Mouse (Mus musculus): ENCODE results near the gene Gnb5. TPM values are rescaled to one million over a fixed set of nuclear protein-coding genes. Genes with fewer than 3 reads are reported as not detected.

Gnb5 gene
- polyA plus RNA-seq, 1 experiment from 2014 or later: 113 TPM

DNA sequence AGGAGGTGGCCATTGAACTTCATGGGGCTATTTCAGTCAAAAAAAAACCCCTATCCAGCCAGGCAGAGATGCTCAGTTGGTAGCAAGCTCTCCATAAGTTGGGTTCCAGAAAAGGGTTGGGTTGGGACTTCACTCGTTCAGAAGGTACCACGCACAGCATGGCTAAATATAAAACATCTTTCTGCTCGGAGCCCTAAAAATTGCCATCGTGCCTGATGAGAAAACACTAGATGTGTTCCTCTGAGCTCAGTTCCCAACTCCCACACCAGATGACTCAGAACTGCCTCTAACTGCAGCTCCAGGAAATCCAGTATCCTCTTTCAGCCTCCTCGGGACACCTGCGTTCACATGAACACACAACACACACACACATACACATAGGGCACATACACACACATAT lies 31.9 kb downstream of the Gnb5 start:
- Histone ChIP-seq H3K27me3 (ENCODE audit: control insufficient read depth, insufficient read depth, low read length) (no peaks in the 10 kb centered on the region), H3K9ac (replicated peaks; ENCODE audit: low read depth, low read length) (no peak overlapping the region), H3K36me3 (ENCODE audit: control insufficient read depth, insufficient read depth, low read length) (peaks cover 60% of the 10 kb centered on the region), H3K4me1 (ENCODE audit: control insufficient read depth, insufficient read depth, low read length) (no peaks in the 10 kb centered on the region), H3K9me3 (ENCODE audit: control insufficient read depth, low read length) (no peaks in the 10 kb centered on the region), H3K4me2 (ENCODE audit: low read depth, low read length) (no peak overlapping the region), H3K4me3 (ENCODE audit: low read depth, low read length) (no peak overlapping the region), H3K27ac (ENCODE audit: low read depth, low read length) (no peak overlapping the region)
- WGBS: 96% methylated on average over 6 of the region's 6 CpGs
- ATAC-seq (ENCODE audit: low read depth): no peak

GRCm38 (mm10) chr9:75342433-75342832 lies 36.3 kb downstream of the Gnb5 start:
- ATAC-seq (ENCODE audit: low read depth): no peak
- Histone ChIP-seq H3K4me2 (ENCODE audit: low read depth, low read length) (no peak overlapping the region), H3K9me3 (ENCODE audit: control insufficient read depth, low read length) (no peaks in the 10 kb centered on the region), H3K4me3 (ENCODE audit: low read depth, low read length) (no peak overlapping the region), H3K4me1 (ENCODE audit: control insufficient read depth, insufficient read depth, low read length) (no peaks in the 10 kb centered on the region), H3K9ac (replicated peaks; ENCODE audit: low read depth, low read length) (no peak overlapping the region), H3K27ac (ENCODE audit: low read depth, low read length) (no peak overlapping the region), H3K36me3 (ENCODE audit: control insufficient read depth, insufficient read depth, low read length) (peaks cover 49% of the 10 kb centered on the region), H3K27me3 (ENCODE audit: control insufficient read depth, insufficient read depth, low read length) (no peaks in the 10 kb centered on the region)
- 92% methylated on average over 4 of the region's 4 CpGs for WGBS

- no peak for ATAC-seq (ENCODE audit: low read depth)
- 95% methylated on average over 5 of the region's 5 CpGs for WGBS
- H3K36me3 ChIP-seq (ENCODE audit: control insufficient read depth, insufficient read depth, low read length): peaks cover 19% of the 10 kb centered on the region
- no peak within 1 kb of the TSS for H3K4me2 ChIP-seq (ENCODE audit: low read depth, low read length)
- H3K9me3 ChIP-seq (ENCODE audit: control insufficient read depth, low read length): no peaks in the 10 kb centered on the region
- H3K4me1 ChIP-seq (ENCODE audit: control insufficient read depth, insufficient read depth, low read length): no peaks in the 10 kb centered on the region
- no peaks in the 10 kb centered on the region for H3K27me3 ChIP-seq (ENCODE audit: control insufficient read depth, insufficient read depth, low read length)
- no peak within 1 kb of the TSS for H3K27ac ChIP-seq (ENCODE audit: low read depth, low read length)
- H3K4me3 ChIP-seq (ENCODE audit: low read depth, low read length): no peak within 1 kb of the TSS
- H3K9ac ChIP-seq (replicated peaks; ENCODE audit: low read depth, low read length): no peak within 1 kb of the TSS
These were observed 41.4 kb downstream of the Gnb5 start, which contains the start of gene Bcl2l10 for GRCm38 (mm10) chr9:75347458-75347857. Gene Bcl2l10 (plus strand): TSS chr9:75347758.

DNA sequence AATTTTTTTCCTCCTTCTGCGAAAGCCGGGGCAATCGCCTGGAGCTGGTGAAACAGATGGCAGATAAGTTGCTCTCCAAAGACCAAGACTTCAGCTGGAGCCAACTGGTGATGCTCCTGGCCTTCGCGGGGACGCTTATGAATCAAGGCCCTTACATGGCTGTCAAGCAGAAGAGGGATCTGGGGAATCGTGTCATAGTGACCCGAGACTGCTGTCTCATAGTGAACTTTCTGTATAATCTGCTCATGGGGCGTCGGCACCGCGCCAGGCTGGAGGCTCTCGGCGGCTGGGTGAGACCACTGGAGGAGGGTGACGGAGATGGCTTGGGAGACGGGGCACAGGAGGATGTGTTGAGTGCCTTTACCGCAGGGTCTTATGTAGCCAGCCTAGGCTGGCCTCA lies 42.0 kb downstream of the Gnb5 start:
- Histone ChIP-seq H3K4me2 (ENCODE audit: low read depth, low read length) (no peak overlapping the region), H3K9ac (replicated peaks; ENCODE audit: low read depth, low read length) (no peak overlapping the region), H3K4me3 (ENCODE audit: low read depth, low read length) (no peak overlapping the region), H3K4me1 (ENCODE audit: control insufficient read depth, insufficient read depth, low read length) (no peaks in the 10 kb centered on the region), H3K9me3 (ENCODE audit: control insufficient read depth, low read length) (no peaks in the 10 kb centered on the region), H3K27ac (ENCODE audit: low read depth, low read length) (no peak overlapping the region), H3K27me3 (ENCODE audit: control insufficient read depth, insufficient read depth, low read length) (no peaks in the 10 kb centered on the region), H3K36me3 (ENCODE audit: control insufficient read depth, insufficient read depth, low read length) (peaks cover 17% of the 10 kb centered on the region)
- 83% methylated on average over 17 of the region's 17 CpGs for WGBS
- no peak for ATAC-seq (ENCODE audit: low read depth)

- no peak overlapping the region for H3K9ac ChIP-seq (replicated peaks; ENCODE audit: low read depth, low read length)
- H3K27ac ChIP-seq (ENCODE audit: low read depth, low read length): no peak overlapping the region
- no peak for ATAC-seq (ENCODE audit: low read depth)
- H3K9me3 ChIP-seq (ENCODE audit: control insufficient read depth, low read length): no peaks in the 10 kb centered on the region
- no peaks in the 10 kb centered on the region for H3K4me1 ChIP-seq (ENCODE audit: control insufficient read depth, insufficient read depth, low read length)
- 82% methylated on average over 3 of the region's 3 CpGs for WGBS
- no peak overlapping the region for H3K4me2 ChIP-seq (ENCODE audit: low read depth, low read length)
- H3K27me3 ChIP-seq (ENCODE audit: control insufficient read depth, insufficient read depth, low read length): no peaks in the 10 kb centered on the region
- no peak overlapping the region for H3K4me3 ChIP-seq (ENCODE audit: low read depth, low read length)
- peaks cover 14% of the 10 kb centered on the region for H3K36me3 ChIP-seq (ENCODE audit: control insufficient read depth, insufficient read depth, low read length)
These were observed 42.6 kb downstream of the Gnb5 start for GRCm38 (mm10) chr9:75348641-75349040.

GRCm38 (mm10) chr9:75353094-75353493 lies 47.0 kb downstream of the Gnb5 start:
- WGBS: 81% methylated on average over 8 of the region's 8 CpGs
- Histone ChIP-seq H3K27me3 (ENCODE audit: control insufficient read depth, insufficient read depth, low read length) (no peaks in the 10 kb centered on the region), H3K36me3 (ENCODE audit: control insufficient read depth, insufficient read depth, low read length) (no peaks in the 10 kb centered on the region), H3K4me1 (ENCODE audit: control insufficient read depth, insufficient read depth, low read length) (no peaks in the 10 kb centered on the region), H3K9ac (replicated peaks; ENCODE audit: low read depth, low read length) (no peak overlapping the region), H3K4me2 (ENCODE audit: low read depth, low read length) (no peak overlapping the region), H3K27ac (ENCODE audit: low read depth, low read length) (no peak overlapping the region), H3K4me3 (ENCODE audit: low read depth, low read length) (no peak overlapping the region), H3K9me3 (ENCODE audit: control insufficient read depth, low read length) (no peaks in the 10 kb centered on the region)
- ATAC-seq (ENCODE audit: low read depth): no peak

- ATAC-seq (ENCODE audit: low read depth): no peak
- Histone ChIP-seq H3K4me2 (ENCODE audit: low read depth, low read length) (no peak overlapping the region), H3K36me3 (ENCODE audit: control insufficient read depth, insufficient read depth, low read length) (no peaks in the 10 kb centered on the region), H3K4me3 (ENCODE audit: low read depth, low read length) (no peak overlapping the region), H3K9me3 (ENCODE audit: control insufficient read depth, low read length) (no peaks in the 10 kb centered on the region), H3K9ac (replicated peaks; ENCODE audit: low read depth, low read length) (no peak overlapping the region), H3K4me1 (ENCODE audit: control insufficient read depth, insufficient read depth, low read length) (no peaks in the 10 kb centered on the region), H3K27ac (ENCODE audit: low read depth, low read length) (no peak overlapping the region), H3K27me3 (ENCODE audit: control insufficient read depth, insufficient read depth, low read length) (no peaks in the 10 kb centered on the region)
- 91% methylated on average over 4 of the region's 4 CpGs for WGBS
These were observed 49.7 kb downstream of the Gnb5 start for GRCm38 (mm10) chr9:75355783-75356182.

GRCm38 (mm10) chr9:75357087-75357654 lies 51.1 kb downstream of the Gnb5 start:
- no peaks in the 10 kb centered on the region for H3K27me3 ChIP-seq (ENCODE audit: control insufficient read depth, insufficient read depth, low read length)
- no peak overlapping the region for H3K4me3 ChIP-seq (ENCODE audit: low read depth, low read length)
- no peak overlapping the region for H3K27ac ChIP-seq (ENCODE audit: low read depth, low read length)
- H3K9me3 ChIP-seq (ENCODE audit: control insufficient read depth, low read length): no peaks in the 10 kb centered on the region
- no peaks in the 10 kb centered on the region for H3K4me1 ChIP-seq (ENCODE audit: control insufficient read depth, insufficient read depth, low read length)
- H3K9ac ChIP-seq (replicated peaks; ENCODE audit: low read depth, low read length): no peak overlapping the region
- H3K4me2 ChIP-seq (ENCODE audit: low read depth, low read length): no peak overlapping the region
- no peaks in the 10 kb centered on the region for H3K36me3 ChIP-seq (ENCODE audit: control insufficient read depth, insufficient read depth, low read length)
- ATAC-seq (ENCODE audit: low read depth): no peak
- 80% methylated on average over 9 of the region's 9 CpGs for WGBS

DNA sequence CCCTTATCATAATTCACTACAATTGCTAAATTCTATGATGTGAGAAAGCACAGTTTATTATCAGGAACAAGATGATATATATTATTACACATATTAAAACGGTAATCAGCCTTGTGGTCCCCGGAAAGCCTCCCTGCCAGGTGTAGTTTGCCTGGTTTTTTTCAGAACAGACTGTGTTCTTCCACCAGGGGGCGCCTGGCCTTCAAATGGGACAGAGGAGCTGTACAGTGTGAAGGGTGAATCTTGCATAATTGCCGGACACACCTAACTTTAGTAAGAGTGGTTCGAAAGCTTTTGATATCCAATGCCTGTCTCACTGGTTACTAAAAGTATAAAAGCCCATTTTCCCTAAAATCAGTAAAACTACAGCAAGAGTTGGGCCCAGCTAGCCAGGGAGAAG lies 55.6 kb downstream of the Gnb5 start:
- WGBS: 35% methylated on average over 5 of the region's 5 CpGs
- ATAC-seq (ENCODE audit: low read depth): no peak; the same call in 1 of the 2 replicates
- H3K27me3 ChIP-seq (ENCODE audit: control insufficient read depth, insufficient read depth, low read length): no peaks in the 10 kb centered on the region

More for the DNA sequence above, 55.6 kb downstream of the Gnb5 start:
- Histone ChIP-seq H3K9me3 (ENCODE audit: control insufficient read depth, low read length) (no peaks in the 10 kb centered on the region), H3K4me3 (ENCODE audit: low read depth, low read length) (no peak overlapping the region), H3K27ac (ENCODE audit: low read depth, low read length) (no peak overlapping the region), H3K4me1 (ENCODE audit: control insufficient read depth, insufficient read depth, low read length) (no peaks in the 10 kb centered on the region), H3K4me2 (ENCODE audit: low read depth, low read length) (no peak overlapping the region), H3K9ac (replicated peaks; ENCODE audit: low read depth, low read length) (no peak overlapping the region), H3K36me3 (ENCODE audit: control insufficient read depth, insufficient read depth, low read length) (no peaks in the 10 kb centered on the region)

All from neural tube, embryonic 14.5 days (tissue).